Mouse (Mus musculus) forebrain, embryonic 15.5 days (tissue): ENCODE measurements around the gene Qprt. TPM values are rescaled to one million over a fixed set of nuclear protein-coding genes. Genes with fewer than 3 reads are reported as not detected.
A peak's percentile ranks its signal among the peaks of the same experiment; 100 is the strongest.
"Not testable (repeated sequence)": the region's sequence is repeated elsewhere in the genome, so short reads cannot be mapped to it uniquely, and the experiment has no call there.

Source experiments
- ATAC-seq: fragments of 200-750 bp; cut with Nextera tagmentation; replicated peaks from 2 replicates; pipeline ENCODE4 v1.8.0; 2017; ENCODE audit warnings: mild to moderate bottlenecking, moderate TSS enrichment, moderate library complexity
- H3K27ac ChIP-seq: fragments of 300-500 bp; sonication (generic); replicated peaks from 2 replicates; pipeline ENCODE4 v1.5.1; 2015; ENCODE audit warnings: mild to moderate bottlenecking, inconsistent platforms
- H3K27me3 ChIP-seq: fragments of 300-500 bp; sonication (generic); 2 replicates; pipeline ENCODE4 v1.6.1; 2015; ENCODE audit warnings: inconsistent platforms
- H3K36me3 ChIP-seq: fragments of 300-500 bp; sonication (generic); 2 replicates; pipeline ENCODE4 v1.6.1; 2015; ENCODE audit warnings: mild to moderate bottlenecking, inconsistent platforms
- H3K4me1 ChIP-seq: fragments of 300-500 bp; sonication (generic); 2 replicates; pipeline ENCODE4 v1.6.1; 2015; ENCODE audit warnings: inconsistent platforms
- H3K4me2 ChIP-seq: fragments of 300-500 bp; sonication (generic); replicated peaks from 2 replicates; pipeline ENCODE4 v1.6.1; 2015; ENCODE audit warnings: mild to moderate bottlenecking, inconsistent platforms
- H3K4me3 ChIP-seq: fragments of 300-500 bp; sonication (generic); 2 replicates; pipeline ENCODE4 v1.5.1; 2015; ENCODE audit warnings: mild to moderate bottlenecking, inconsistent platforms
- H3K9ac ChIP-seq: fragments of 300-500 bp; sonication (generic); replicated peaks from 2 replicates; pipeline ENCODE4 v1.6.1; 2015; ENCODE audit warnings: mild to moderate bottlenecking, inconsistent platforms
- H3K9me3 ChIP-seq: fragments of 300-500 bp; sonication (generic); 2 replicates; pipeline ENCODE4 v1.6.1; 2016; ENCODE audit warnings: inconsistent platforms
- WGBS: fragments of 180-500 bp; shearing (Covaris S2); methylation state at CpG from one replicate; pipeline ENCODE4 v1.1.7; 2015; ENCODE audit warnings: mixed read lengths; 5-methylcytosine and 5-hydroxymethylcytosine counted together
- polyA plus RNA-seq: library from polyadenylated mRNA; unstranded; fragments of >200 nt; fragmentation: Nextera tagmentation; extraction: Ambion mirVana; gene quantifications from 2 replicates; pipeline ENCODE4 v1.2.1, GENCODE M21; 2015

Qprt gene
- polyA plus RNA-seq, 1 experiment from 2014 or later = 0.66 TPM

DNA sequence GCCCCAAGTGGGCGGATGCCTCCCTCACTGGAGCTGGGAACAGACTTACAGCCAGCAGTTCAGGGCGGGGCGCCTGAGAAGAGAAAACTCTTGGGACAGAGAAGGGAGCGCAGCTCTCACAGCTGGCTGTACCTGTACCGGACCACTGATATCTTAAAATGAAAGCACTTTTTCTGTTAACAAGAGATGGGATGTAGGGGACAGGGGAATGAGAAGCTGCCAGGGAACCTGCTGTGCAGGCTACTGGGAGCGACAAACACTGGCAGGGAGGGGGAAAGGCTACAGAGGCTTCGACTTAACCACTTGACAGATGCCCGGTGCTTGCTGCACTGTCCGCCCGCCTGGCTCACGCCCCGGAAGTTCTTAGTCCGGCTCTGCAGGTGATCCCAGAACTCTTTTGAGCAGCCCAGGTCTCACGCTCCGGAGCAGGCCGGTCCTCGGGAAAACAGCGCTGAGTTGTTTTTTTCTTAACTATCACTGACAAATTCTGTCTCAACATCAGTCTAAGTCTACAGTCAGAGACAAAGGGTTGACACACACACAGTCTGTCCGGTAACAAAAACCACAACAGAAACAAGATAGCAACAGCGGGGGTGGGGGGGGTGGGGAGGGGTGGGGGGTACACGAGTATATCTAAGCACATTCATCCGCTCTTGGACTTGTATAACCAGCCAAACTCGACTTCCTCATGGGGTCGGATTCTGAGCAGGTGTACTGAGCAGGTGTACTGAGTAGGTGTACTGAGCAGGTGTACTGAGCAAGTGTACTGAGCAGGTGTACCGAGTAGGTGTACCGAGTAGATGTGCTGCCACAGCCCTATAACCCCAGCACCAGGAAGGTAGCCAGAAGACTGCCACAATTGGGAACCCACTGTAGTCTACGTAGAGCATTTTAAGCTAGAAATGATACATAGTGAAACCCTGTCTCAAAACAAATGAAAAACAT is 32.9 kb downstream of the Qprt start:
- Histone ChIP-seq H3K4me2 (peak overlapping the region; percentile 35), H3K4me3 (0 out of 2 replicates have a peak overlapping the region, but pooled peaks have one; percentile 9), H3K36me3 (no peaks in the 10 kb centered on the region), H3K4me1 (peaks cover 5% of the 10 kb centered on the region), H3K9ac (no peak overlapping the region), H3K27ac (no peak overlapping the region), H3K9me3 (no peaks in the 10 kb centered on the region), H3K27me3 (no peaks in the 10 kb centered on the region)
- WGBS = 21% methylated on average over 27 of the region's 27 CpGs
- ATAC-seq = no peak

DNA sequence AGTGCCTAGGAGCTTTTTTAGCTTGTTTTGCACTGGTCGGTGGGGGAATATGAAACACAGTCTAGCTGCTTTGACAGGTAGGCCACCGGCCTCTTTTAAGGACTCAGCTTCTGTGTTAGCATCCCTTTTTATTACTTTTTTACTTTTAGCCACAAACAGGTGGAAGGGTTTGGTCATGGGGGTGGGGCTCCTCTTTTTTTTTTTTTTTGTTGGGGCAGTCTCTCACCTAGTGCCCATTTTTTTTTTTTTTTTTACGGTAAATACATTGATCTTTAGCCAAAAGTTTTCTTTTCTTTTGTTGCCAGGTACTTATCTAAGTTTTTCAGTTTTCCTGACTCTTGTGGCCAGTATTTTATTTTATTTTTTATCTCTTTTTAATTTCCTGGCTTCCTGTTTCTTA is 33.9 kb downstream of the Qprt start:
- no peak for ATAC-seq
- Histone ChIP-seq H3K4me1 (peaks cover 5% of the 10 kb centered on the region), H3K9me3 (no peaks in the 10 kb centered on the region), H3K36me3 (no peaks in the 10 kb centered on the region), H3K9ac (no peak overlapping the region), H3K27ac (no peak overlapping the region), H3K4me3 (no peak overlapping the region), H3K27me3 (no peaks in the 10 kb centered on the region), H3K4me2 (no peak overlapping the region)
- WGBS = 81% methylated on average over 3 of the region's 3 CpGs

DNA sequence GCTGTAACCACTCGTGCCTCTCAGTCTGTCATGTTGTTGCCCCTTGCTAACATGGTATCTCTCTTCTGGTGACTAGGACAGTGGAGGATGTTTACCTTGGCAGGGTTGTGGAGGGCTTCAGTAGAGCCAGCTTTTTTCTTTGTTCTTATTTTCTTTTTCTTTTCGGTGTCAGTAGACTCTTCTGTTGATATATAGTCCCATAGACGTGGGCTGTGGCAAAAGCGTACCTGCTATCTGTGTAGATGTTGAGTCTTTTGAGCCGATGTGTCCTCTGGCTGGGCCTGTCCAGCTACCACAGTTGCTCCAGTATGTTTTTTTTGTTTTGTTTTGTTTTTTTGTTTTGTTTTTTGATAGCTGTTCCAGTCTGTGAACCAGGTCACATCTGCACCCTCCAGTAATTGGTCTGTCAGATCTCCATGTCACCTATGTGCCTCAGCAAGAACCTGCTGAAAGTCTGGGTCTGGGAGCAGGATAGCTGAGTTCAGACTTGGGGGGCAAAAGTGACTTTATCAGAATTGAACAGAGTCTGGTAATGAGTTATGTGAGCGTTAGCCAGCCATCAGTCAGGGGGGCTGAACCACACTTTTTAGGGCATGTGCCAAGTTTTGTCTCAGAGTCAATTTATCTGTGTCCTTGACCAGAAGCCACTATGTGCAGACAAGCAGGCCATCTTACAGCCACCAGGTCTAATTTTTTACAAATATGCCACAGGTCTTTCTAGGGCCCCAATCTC is 34.6 kb downstream of the Qprt start, which contains the start of gene Zg16:
Gene Zg16, minus strand, starts transcription at position 51 of the 733 bp plus-strand sequence.
- WGBS = 80% methylated on average over 6 of the region's 6 CpGs
- not testable (repeated sequence) for H3K27me3 ChIP-seq

GRCm38 (mm10) chr7:127085751-127086150 is 36.3 kb downstream of the Qprt start:
- H3K27me3 ChIP-seq, H3K4me3 ChIP-seq, H3K9me3 ChIP-seq, H3K27ac ChIP-seq, ATAC-seq, H3K9ac ChIP-seq, H3K36me3 ChIP-seq, H3K4me2 ChIP-seq, H3K4me1 ChIP-seq: not testable (repeated sequence)
- whole genome bisulfite sequencing = 80% methylated on average over 6 of the region's 6 CpGs

More for the DNA sequence above, 34.6 kb downstream of the Qprt start, which contains the start of gene Zg16:
- not testable (repeated sequence) for H3K4me2 ChIP-seq, H3K4me3 ChIP-seq, H3K27ac ChIP-seq, H3K9ac ChIP-seq, H3K9me3 ChIP-seq, ATAC-seq, H3K36me3 ChIP-seq, H3K4me1 ChIP-seq

DNA sequence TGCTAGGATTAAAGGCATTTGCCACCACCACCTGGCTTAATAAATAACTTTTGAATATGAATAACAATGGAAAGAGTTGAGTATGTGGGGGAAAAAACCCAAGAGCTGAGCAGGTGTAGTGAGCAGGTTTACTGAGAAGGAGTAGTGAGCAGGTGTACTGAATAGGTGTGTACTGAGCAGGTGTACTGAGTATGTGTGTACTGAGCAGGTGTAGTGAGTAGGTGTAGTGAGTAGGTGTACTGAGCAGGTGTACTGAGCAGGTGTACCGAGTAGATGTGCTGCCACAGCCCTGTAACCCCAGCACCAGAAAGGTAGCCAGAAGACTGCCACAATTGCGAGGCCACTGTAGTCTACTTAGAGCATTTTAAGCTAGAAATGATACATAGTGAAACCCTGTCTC is 37.2 kb downstream of the Qprt start:
- WGBS = 79% methylated on average over 2 of the region's 2 CpGs
- Histone ChIP-seq H3K36me3 (no peaks in the 10 kb centered on the region), H3K4me1 (peaks cover 5% of the 10 kb centered on the region), H3K4me2 (no peak overlapping the region), H3K27ac (no peak overlapping the region), H3K9me3 (no peaks in the 10 kb centered on the region), H3K9ac (no peak overlapping the region), H3K4me3 (no peak overlapping the region), H3K27me3 (no peaks in the 10 kb centered on the region)
- ATAC-seq = no peak

DNA sequence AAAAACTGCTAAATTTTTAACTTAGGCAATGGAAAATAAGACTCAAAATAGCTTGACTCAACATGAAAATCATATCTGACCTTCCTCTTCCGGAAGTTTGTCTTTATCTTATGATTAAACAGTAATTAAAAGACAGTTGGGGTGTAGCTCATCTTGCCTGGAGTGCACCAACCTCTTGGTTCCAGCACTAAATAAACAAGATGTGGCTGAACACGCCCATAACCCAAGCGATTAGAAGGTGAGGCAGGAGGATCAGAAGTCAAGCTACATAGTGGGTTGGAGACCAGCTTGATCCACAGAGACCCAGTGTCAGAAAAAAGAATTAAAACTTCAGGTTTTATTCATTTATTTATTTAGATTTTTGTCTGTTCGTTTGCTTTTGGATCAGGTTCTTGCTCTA is 38.3 kb downstream of the Qprt start:
- no peak overlapping the region for H3K4me2 ChIP-seq
- H3K4me3 ChIP-seq = no peak overlapping the region
- no peaks in the 10 kb centered on the region for H3K36me3 ChIP-seq
- H3K27ac ChIP-seq = no peak overlapping the region
- 87% methylated on average over 4 of the region's 4 CpGs for WGBS
- H3K4me1 ChIP-seq = no peaks in the 10 kb centered on the region
- no peaks in the 10 kb centered on the region for H3K27me3 ChIP-seq
- ATAC-seq = no peak
- H3K9ac ChIP-seq = no peak overlapping the region
- H3K9me3 ChIP-seq = no peaks in the 10 kb centered on the region

GRCm38 (mm10) chr7:127082995-127083394 is 39.0 kb downstream of the Qprt start:
- Histone ChIP-seq H3K4me1 (no peaks in the 10 kb centered on the region), H3K27ac (no peak overlapping the region), H3K4me3 (no peak overlapping the region), H3K4me2 (no peak overlapping the region), H3K9ac (no peak overlapping the region), H3K27me3 (no peaks in the 10 kb centered on the region), H3K36me3 (no peaks in the 10 kb centered on the region), H3K9me3 (no peaks in the 10 kb centered on the region)
- ATAC-seq = no peak
- 63% methylated on average over 2 of the region's 2 CpGs for WGBS

DNA sequence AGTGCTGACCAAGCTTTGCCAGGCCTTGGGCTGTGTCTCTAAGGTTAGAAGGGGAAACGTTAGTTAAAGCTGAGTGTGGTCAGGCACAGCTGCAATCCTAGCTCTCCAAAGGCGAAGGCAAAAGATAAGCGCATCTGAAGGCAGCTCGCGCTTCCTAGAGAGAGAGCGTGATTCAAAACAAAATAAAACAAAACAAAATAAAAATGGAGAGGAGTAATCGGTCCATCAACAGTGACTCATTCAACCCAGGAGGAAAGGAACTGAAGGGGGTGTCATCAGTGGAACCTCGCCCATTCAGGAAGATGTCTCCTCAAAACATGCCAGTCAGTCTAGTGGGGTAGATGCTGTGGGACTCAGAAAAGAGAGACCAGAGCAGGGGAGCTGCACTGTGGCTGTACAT is 39.8 kb downstream of the Qprt start:
- ATAC-seq = no peak
- H3K9ac ChIP-seq = no peak overlapping the region
- no peaks in the 10 kb centered on the region for H3K27me3 ChIP-seq
- H3K4me2 ChIP-seq = no peak overlapping the region
- no peak overlapping the region for H3K4me3 ChIP-seq
- no peaks in the 10 kb centered on the region for H3K9me3 ChIP-seq
- H3K27ac ChIP-seq = no peak overlapping the region
- WGBS = 88% methylated on average over 8 of the region's 8 CpGs
- no peaks in the 10 kb centered on the region for H3K36me3 ChIP-seq
- H3K4me1 ChIP-seq = no peaks in the 10 kb centered on the region

DNA sequence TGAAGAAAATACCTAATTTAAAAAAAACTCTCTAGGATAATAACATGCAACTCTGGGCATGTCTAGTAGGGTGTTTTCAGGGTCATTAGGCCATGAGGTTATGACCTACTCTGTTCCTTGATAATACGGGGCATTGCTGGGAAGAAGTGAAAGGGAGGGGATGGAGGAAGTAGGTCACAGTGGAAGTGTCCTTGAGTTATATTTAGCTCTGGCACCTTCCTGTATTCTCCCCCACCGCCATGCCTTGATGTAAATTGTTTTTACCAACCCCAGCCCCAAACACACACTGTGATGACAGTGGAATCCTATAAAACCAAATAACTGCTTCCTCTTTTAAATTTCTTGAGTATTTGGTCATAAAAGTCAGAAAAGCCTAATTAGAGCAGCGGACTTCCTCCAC is 42.0 kb downstream of the Qprt start:
- H3K36me3 ChIP-seq = no peaks in the 10 kb centered on the region
- no peaks in the 10 kb centered on the region for H3K27me3 ChIP-seq
- H3K9ac ChIP-seq = no peak overlapping the region
- no peak for ATAC-seq
- H3K9me3 ChIP-seq = no peaks in the 10 kb centered on the region
- WGBS = 79% methylated on average over 3 of the region's 3 CpGs
- H3K4me2 ChIP-seq = no peak overlapping the region
- no peak overlapping the region for H3K4me3 ChIP-seq
- no peaks in the 10 kb centered on the region for H3K4me1 ChIP-seq
- H3K27ac ChIP-seq = no peak overlapping the region

DNA sequence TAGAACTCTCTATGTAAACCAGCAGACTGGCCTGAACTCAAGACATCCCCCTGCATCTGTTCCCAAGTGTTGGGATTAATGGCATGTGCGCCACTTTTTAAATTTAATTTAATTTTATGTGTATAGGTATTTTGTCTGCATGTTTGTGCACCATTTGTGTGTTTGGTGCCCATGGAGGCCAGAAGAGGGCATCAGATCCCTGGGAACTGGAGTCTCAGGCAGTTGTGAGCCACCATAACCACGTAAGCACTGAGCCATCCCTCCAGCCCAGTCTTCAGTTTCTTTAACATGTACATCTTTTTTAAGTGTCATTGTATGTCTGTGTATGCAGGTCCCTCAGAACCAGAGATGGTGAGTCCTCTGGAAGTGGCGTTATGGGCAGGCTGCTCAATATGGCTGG is 44.3 kb downstream of the Qprt start:
- WGBS = 81% methylated on average over 3 of the region's 3 CpGs
- no peaks in the 10 kb centered on the region for H3K4me1 ChIP-seq
- no peak for ATAC-seq
- H3K9ac ChIP-seq = no peak overlapping the region
- H3K4me2 ChIP-seq = no peak overlapping the region
- H3K36me3 ChIP-seq = no peaks in the 10 kb centered on the region
- H3K9me3 ChIP-seq = no peaks in the 10 kb centered on the region
- H3K4me3 ChIP-seq = no peak overlapping the region
- no peaks in the 10 kb centered on the region for H3K27me3 ChIP-seq
- H3K27ac ChIP-seq = no peak overlapping the region

GRCm38 (mm10) chr7:127076188-127076587 is 45.8 kb downstream of the Qprt start:
- Histone ChIP-seq H3K9ac (no peak overlapping the region), H3K4me1 (no peaks in the 10 kb centered on the region), H3K9me3 (no peaks in the 10 kb centered on the region), H3K4me2 (no peak overlapping the region), H3K27me3 (no peaks in the 10 kb centered on the region), H3K36me3 (no peaks in the 10 kb centered on the region), H3K27ac (no peak overlapping the region), H3K4me3 (no peak overlapping the region)
- WGBS = 92% methylated on average over 5 of the region's 5 CpGs
- no peak for ATAC-seq

DNA sequence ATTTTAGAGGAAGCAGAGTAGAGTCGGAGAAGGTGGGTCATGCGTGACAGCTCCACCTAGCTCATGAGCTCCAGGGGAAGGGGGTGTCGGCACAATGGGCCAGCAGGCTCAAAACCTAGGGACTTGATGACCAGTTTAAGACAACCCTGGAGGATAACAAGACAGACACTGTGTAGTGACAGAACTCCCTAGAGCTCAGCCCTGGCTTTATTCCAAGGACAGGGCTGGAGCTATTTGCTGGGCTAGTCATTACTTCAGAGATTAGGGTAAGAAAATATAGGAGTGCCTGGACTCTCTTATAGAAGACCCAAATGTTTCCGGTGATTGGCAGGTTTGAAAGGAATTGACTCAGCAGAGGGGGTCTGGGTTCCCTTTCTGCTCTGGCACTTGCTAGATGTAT is 48.8 kb downstream of the Qprt start:
- ATAC-seq = no peak
- no peaks in the 10 kb centered on the region for H3K9me3 ChIP-seq
- WGBS = 87% methylated on average over 4 of the region's 4 CpGs

More for the DNA sequence above, 48.8 kb downstream of the Qprt start:
- no peak overlapping the region for H3K4me2 ChIP-seq
- H3K36me3 ChIP-seq = no peaks in the 10 kb centered on the region
- no peaks in the 10 kb centered on the region for H3K4me1 ChIP-seq
- no peaks in the 10 kb centered on the region for H3K27me3 ChIP-seq
- H3K27ac ChIP-seq = no peak overlapping the region
- H3K9ac ChIP-seq = no peak overlapping the region
- no peak overlapping the region for H3K4me3 ChIP-seq
